In genomic region chr11:19592506-19593355, GRCm38 (mm10) we compare ENCODE assay signal across 16 mouse cellular contexts.
"Had no signal": no experiment of that assay in that cellular context is flagged by ENCODE, and none has a peak within 500 bp of the region (broad histone marks: within the 10 kb centered on the region; RNA-seq: fewer than 3 reads in every experiment).

No protein-coding gene starts in this region.

- H3K9me3 ChIP-seq: limb, embryonic 10.5 days; liver, embryonic 13.5 days; midbrain, embryonic 12.5 days; midbrain, embryonic 15.5 days had no signal

- H3K27ac ChIP-seq: limb, embryonic 10.5 days; limb, embryonic 13.5 days; liver, embryonic 13.5 days; macrophage; midbrain, embryonic 12.5 days; midbrain, embryonic 15.5 days had no signal

- H3K4me1 ChIP-seq: limb, embryonic 10.5 days; limb, embryonic 13.5 days; liver, embryonic 13.5 days; midbrain, embryonic 12.5 days; midbrain, embryonic 15.5 days had no signal

- DNase-seq: kidney, adult 18-20 months; kidney, adult 9 months; kidney, postnatal 14 days; kidney, postnatal 4 days; liver; liver, embryonic 13.5 days; lung, embryonic 14.5 days; right cerebral cortex, postnatal 25 days; thymus, adult 18-20 months; thymus, postnatal 36 days had no signal

- H3K4me2 ChIP-seq: limb, embryonic 13.5 days; liver, embryonic 13.5 days; lung, embryonic 14.5 days; midbrain, embryonic 12.5 days; midbrain, embryonic 15.5 days had no signal

- H3K36me3 ChIP-seq: limb, embryonic 10.5 days; limb, embryonic 13.5 days; liver, embryonic 13.5 days; midbrain, embryonic 12.5 days; midbrain, embryonic 15.5 days had no signal

- H3K27me3 ChIP-seq: limb, embryonic 13.5 days; liver, embryonic 13.5 days; midbrain, embryonic 12.5 days; midbrain, embryonic 15.5 days had no signal

- H3K9ac ChIP-seq: limb, embryonic 13.5 days; liver, embryonic 13.5 days; lung, embryonic 14.5 days; midbrain, embryonic 12.5 days; midbrain, embryonic 15.5 days had no signal

- ATAC-seq: lung, postnatal 0 days; midbrain, embryonic 15.5 days had no signal

- H3K4me3 ChIP-seq: limb, embryonic 10.5 days; limb, embryonic 13.5 days; liver, embryonic 13.5 days; midbrain, embryonic 12.5 days; midbrain, embryonic 15.5 days had no signal
